Mouse (Mus musculus) adrenal gland, adult 8-10 months (tissue): ENCODE measurements around the gene Zfp335. TPM values are rescaled to one million over a fixed set of nuclear protein-coding genes. Genes with fewer than 3 reads are reported as not detected.

Experiments
- DNase-seq: peaks from one replicate; pipeline ENCODE4 v3.0.0; 2022
- total RNA-seq, 4 experiments: library from RNA; stranded (reverse); gene quantifications; 2 replicates each; pipeline ENCODE4 v1.2.4; 2022

The Zfp335 gene
- total RNA-seq, 4 experiments from 2014 or later = 17.3 to 26.7 (median 20.3) TPM

DNA sequence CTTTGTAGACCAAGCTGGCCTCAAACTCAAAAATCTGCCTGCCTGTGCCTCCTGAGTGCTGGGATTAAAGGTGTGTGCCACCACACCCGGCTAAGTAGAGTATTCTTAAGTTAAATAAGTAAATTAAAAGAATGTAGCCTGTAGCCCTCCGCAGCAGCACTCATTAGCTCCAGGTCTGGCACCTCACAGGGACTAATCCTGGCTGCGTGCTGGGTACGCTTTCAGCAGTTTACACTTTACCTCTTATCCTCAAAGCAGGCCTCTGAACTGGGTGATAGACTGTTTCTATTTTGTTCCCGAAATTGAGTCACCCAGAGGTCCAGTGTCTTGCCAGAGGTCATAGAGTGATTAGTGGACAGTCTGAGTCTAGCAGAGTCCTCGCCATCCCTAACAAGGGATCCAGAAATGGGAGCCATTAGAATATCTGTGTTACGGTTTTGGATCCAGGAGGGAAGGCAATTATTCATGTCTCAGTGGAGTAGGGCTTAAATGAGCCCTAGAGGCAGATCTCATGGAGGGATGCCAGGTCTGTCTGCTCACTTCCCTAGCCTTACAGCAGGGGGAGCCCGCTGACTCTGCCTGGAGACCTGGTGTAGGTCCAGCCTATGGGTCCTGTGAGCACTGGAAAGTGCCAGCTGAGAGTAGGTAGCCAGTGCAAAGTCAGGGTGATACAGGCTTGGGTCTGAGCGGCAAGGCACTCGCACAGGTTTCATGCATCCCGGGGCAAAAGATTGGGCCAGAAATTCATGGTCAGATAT lies 12.7 kb upstream of the Zfp335 start:
- peak; percentile 87 for DNase-seq

DNA sequence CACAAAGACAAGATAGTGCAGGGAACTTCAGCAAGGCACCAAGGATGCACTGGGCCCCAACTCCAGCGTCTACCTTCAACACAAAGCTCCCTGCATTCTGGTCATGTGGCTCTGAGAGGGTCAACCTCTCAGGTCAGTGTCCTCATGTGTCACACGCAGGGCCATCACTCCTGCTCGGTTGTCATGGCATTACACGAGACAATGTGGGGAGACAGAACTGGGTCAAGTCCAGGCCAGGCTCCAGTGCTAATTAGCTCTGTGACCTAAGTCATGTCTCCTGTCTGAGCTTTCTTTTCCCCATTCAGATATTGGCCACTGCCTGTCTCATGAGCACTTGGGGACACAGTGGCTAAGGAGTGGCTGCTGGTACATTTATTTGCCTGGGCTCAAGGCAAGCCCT lies 11.7 kb upstream of the Zfp335 start:
- DNase-seq = peak; percentile 67

DNA sequence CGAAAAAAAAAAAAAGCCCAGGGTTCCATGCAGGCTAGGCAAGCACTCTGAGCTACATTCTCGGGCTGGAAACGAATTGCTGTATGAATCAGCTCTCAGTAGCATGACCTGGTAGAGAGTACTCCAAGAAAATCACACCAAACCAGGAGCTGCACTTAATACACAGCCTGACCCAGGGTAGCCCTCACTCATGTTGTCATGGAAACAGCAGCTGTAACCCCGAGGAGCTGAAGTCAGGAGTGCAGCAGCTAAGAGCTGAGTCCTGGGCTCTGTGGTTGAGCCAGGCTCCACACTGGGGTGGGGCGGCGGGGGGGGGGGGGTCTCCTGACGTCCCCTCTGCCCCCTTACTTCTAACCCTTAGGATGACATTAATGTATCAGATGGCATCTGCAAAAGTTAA lies 10.4 kb upstream of the Zfp335 start:
- DNase-seq = no peak

DNA sequence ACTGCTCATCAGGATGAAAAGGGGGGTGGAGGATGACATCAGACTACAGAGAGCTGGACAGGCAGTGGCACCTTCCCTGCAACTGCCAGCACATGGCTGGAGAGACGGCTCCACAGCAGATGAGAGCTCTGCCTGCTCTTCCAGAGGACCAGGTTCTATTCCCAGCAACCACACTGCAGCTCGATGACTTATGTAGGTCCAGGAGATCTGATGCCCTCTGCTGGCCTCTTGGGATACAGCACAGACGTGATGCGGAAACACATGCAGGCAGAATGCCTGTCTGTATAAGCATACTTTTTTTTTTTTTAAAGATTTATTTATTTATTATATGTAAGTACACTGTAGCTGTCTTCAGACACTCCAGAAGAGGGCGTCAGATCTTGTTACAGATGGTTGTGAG lies 6.8 kb upstream of the Zfp335 start:
- DNase-seq = no peak

DNA sequence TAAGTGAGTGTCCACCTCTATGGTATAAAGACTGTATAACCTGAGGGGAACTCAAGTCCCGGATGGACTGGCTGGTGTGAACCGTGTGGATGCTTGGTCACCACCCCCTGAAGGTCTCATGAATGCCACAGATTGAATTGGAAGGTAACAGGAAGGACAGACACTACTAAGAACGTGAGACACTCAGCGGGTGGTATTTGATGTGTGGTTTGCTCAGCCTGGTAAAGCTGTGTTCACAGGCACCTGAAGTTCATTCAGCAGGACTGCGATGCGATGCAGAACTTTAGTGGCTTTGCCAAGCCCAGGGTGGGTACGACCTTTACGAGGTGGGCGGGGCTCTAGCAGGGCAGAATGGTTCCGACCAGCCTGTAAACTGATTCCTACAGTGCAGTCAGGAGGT lies 5.8 kb upstream of the Zfp335 start:
- no peak for DNase-seq

DNA sequence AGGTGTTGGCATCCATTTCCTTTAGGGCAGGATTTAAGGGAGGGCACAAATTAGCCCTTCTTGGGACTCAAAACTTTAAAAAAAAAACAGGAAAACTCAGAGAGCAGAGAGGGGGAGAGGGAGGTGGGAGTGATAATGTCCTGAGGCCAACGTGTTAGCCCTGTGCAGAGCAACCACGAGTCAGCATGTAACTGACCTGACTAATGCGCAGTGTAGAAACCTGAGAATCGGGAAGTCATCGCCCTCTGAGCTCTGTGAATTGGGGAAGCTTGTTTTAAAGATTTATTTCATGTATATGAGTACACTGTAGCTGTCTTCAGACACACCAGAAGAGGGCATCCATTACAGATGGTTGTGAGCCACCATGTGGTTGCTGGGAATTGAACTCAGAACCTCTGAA lies 5.3 kb upstream of the Zfp335 start:
- DNase-seq = no peak

DNA sequence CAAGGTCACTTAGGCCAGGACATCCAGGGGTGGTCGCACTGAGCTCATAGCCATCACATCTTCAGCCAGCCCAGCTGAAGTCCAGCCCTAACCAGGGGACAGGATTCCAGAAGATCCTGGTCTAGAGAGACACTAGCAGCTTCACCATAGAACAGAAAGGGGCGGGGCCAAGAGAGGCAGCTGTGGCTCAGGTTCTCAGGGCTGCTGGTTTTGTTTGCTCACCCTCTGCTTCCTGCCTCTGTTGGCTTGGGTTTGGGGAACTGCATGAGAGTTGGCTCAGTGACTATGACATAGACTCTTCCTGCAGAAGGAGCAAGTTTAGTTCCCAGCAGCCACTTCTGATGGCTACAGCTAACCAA lies 1.9 kb upstream of the Zfp335 start:
- DNase-seq = no peak

DNA sequence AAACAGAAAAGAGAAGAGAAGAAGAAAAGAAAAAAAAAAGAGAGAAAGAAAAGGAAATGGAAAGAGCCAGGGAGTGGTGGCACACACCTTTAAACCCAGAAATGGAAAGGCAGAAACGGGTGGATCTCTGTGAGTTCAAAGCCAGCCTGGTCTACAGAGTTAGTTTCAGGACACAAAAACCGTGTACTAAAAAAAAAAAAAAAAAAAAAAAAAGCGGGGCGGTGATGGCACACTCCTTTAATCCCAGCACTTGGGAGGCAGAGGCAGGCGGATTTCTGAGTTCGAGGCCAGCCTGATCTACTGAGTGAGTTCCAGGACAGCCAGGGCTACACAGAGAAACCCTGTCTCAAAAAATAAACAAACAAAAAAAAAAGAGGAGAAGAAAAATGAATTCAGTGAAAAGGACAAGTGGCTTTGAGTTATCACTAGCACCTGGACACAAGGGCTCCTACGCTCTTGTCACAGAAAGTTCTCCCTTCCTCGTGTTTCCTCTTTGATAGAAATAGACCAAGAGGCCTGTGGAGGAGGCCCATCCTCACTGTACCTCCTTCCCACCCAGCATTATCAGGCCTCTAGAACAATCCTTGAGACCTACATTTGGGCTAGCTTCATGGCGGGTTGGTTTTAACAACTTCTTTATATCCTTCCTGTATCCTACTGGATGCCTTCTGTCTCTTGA lies 1.3 kb upstream of the Zfp335 start:
- no peak for DNase-seq

DNA sequence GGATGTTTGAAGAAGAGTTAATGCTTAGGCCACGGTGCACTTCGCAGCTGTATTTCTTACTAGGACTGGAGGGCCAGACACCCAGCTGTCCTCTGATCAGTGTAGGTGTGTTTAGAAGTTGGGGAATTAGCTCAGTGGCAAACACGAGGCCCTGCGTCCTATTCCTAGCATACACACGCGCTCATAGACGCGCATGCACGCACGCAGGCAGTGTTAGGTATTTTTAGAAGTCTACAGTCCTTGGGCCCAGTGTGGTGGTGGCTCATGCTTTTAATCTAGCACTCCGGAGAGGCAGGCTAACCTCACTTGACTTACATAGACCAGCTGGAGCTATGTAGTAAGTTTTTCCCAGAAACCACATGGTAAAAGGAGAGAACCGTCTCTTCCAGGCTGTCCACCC lies 594 bp upstream of the Zfp335 start:
- peak; percentile 73 for DNase-seq

DNA sequence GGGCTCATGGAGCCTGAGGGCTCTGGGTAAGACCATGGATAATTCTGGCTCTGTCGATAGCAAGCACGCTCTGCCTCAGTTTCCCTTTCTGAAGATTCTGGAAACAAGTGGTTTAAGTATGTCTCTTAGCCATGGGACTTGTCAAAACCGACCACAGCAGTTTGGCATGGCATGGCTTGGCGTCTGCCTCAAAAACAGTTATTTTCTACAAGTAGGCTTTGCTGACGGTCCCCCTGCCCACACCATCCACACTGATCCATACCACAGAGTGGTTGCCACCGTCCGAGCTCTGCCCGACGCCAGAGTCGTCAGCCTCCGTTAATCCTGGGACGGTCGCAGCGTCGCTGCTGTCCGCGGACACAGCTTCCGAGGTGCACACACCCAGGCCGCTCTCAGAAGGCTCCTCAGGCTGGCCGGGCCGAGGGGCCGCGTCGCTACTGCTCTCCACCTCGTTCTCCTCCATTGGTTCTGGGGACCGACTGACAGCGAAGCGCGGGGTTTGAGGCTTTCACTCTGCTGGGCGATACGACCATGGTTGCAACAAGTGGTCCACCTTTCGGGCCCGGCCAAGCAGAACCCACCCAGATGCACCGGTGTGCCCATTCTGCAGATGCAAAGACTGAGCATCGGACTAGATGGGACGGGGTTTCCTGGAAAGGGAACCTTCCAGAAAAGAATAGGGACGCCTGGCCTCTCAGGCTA lies 1.0 kb downstream of the Zfp335 start:
- DNase-seq = no peak

DNA sequence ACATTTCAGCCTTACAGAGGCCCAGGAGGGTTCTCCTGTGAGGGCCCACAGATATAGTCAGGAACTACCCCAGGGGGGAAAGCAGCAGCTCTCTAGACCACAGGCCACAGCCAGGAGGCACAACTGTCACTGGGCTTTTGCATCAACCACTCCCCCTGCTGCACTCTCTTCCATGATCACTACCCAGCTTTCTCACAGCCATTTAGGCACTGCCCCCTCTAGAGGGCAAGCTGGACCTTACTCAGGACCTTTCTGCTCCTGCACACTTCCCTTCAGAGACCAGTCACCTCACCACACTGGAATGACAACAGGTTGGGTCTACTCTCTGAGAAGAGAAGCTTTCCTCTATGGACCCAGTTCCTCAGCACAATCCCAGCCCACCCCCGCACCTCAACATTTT lies 2.0 kb downstream of the Zfp335 start:
- no peak for DNase-seq

DNA sequence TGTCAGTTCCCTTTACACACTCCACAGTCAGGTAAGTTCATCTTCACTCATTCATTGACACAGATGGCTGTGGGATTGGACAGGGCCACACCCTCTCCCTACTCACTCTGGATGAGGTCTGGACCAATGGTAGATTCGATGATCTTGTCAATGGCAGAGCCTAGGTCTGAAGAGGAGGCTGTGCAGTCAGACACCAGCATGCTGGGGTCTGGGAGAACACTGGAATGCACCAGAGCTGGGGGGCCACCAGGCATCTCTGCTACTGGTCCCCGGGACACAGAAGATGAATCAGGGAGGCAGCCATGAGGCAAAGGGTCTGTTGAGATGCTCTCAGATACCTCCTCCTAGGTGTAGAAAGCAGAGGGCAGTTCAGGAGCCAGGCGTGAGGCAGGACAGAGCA lies 2.5 kb downstream of the Zfp335 start:
- DNase-seq = no peak

DNA sequence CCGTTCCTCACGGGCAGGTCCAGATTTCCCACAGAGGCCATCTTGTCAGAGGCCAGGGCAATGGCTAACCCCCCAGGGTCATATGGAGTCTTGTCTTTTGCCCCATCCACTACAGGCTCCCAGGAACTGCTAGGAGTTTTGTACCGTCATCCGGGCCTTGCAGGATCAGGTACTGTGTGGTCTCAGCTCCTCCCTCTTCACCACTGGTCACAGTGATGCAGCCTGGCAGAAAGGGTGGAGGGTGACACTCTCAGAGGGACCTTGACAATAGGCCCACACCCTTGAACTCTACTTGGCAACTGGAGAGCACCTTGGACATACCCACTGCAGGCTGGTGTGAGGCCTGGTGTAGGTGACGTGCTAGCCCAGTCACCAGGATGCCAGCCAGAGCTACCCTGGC lies 3.5 kb downstream of the Zfp335 start:
- DNase-seq = no peak

DNA sequence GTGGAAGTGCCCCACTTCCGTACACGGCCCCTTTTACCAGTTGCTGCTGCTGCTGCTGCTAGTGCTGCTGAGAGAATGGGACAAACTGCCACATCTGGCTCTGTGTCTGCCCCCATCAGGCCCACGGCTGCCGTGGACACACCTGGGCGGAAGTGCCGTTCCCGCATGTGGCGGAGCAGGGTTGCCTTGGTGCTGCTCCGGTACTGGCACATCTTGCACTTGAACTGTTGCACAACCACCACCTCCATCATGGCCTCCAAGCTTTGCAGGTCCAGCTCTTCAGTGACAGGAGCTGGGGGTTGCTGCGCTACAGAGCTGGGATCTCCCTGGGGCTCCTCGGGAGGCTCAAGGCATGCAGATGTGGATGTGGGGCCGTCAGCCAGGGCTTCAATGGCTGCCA lies 4.0 kb downstream of the Zfp335 start:
- DNase-seq = no peak

DNA sequence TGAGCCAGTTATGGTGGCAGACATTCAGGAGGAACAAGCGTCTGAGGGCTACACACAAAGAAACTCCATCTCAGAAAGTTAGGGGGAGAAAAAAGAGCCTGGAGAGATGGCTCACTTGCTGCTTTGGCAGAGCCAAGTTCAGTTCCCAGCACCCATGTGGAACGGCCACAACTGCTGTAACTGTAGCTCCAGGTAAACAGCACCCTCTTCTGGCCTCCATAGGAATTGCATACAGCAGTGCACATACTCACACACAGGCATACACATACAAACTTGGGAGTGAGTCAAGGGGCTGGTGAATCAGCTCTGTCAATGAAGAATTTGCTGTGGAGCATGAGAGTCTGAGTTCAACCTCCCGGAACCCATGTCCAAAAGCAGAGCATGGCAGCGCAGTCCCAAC lies 5.5 kb downstream of the Zfp335 start:
- DNase-seq = no peak

DNA sequence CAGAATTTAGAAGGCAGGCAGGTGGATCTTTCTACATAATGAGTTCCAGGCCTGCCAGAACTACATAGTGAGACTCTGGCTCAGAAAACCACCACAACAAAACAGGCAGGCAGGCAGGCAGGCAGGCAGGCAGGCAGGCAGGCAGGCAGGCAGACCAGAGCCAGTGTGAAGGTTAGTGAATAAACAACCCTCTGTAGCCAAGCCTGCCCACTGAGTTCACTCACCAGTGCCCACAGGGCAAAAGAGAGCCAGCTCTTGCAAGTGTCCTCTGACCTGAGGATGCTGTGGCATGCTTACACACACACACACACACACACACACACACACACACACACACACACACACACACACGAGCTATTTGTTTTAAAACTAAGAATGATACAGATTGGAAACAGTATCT lies 8.1 kb downstream of the Zfp335 start:
- no peak for DNase-seq

DNA sequence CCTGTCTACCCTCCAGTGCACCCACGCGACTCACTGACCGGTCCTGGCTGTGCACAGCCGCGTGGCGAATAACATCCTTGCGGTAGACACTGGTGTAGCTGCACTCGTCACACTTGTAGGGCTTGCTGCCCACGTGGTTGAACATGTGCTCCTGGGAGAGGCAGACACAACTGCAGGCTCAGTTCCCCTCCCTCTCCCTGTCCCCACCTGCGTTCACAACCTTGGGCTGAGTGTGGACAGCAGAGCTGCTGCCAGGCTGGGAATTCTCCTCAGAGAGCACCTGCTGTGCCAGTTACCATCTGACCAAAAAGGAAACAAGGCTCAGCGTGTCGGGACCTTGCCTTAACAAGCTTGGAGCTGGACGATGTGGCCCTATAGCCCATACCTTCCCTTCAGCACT lies 10.2 kb downstream of the Zfp335 start:
- no peak for DNase-seq

DNA sequence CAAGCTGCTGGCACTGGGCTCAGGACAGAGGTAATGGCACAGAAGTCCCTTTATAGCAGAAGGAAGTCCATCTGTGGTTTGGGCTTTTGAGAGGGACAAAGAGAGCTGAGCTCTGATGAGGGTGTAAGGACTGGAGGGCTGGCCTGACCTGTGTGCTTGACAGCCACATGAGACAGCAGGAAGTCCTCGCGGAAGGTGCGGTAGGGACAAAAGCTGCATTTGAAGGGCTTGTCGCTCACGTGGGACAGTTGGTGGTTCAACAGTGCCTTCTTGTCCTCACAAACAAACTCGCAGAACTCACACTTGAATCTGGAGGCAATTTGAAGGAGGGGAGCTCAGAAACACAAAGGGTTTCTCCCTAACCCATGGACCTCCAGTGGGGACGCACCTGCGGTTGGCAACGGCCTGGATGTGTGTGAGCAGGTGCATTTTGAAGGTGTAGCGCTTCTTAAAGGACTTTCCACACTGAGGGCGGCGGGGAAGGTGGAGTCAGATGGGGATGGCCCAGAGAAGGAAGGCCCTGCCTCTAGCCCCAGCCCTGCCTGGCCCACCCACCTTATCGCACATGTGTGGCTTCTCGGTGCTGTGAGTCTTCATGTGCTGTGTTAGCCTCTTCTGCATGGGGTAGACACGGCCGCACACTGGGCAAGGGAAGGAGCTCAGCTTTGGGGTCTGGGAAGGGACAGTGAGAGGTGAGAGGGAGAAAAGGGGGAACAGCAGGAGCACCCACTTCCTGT lies 11.7 kb downstream of the Zfp335 start:
- no peak for DNase-seq

DNA sequence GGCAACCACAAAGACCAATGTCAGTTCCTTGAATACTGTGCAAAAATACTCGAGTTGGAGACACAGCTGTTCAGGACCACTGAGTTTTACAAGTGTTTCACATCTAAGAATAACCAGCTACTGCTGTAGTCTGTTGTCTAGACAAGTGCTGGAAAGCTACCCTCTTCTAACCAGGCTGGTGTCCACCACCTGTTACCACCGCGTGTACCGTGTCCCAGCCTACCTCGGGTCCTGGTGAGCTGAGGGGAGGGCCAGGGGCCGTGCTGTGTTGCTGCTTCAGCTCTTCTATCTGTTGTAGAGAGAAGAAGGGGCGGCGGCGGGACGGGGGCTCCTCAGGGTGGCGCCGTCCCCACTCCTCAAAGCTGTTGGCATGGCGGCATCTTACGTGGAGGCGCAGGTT lies 12.5 kb downstream of the Zfp335 start:
- no peak for DNase-seq

DNA sequence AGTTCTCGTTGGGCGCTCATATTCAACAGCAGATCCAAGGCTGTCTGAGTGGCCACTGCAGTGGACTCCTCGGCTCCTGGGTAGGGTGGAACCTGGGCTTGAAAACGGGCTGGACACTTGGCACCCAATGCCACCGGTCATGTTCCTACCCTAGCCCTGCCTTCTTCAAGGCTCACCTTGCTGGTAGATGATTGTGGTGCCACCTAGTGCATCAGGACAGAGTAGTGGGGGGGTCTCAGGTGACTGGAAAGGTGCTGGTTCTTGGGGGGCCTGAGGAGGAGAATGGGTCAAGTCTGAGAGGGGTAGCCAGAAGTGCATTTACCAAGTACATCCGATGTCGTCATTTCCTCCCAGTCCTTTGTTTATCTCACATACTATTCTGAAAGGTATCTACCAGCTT lies 13.5 kb downstream of the Zfp335 start:
- no peak for DNase-seq

DNA sequence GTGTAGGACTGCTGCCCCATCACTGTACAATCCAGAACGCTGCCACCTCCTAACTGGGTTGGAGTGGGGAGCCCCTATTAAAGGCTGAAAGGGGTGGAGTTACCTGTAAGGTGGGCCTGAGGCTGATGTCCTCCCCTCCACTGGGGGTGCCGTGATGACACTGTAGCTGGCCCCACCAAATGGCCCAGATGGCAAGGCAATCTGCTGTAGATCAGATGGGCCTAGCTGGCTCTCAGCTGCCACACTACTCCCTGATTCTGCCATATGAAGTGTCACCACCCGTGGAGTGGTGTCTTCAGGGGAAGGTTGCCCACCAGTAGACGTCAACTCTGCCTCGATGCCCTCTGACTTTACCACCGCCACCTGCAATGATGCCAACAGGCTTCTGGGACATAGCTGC lies 15.7 kb downstream of the Zfp335 start:
- no peak for DNase-seq

DNA sequence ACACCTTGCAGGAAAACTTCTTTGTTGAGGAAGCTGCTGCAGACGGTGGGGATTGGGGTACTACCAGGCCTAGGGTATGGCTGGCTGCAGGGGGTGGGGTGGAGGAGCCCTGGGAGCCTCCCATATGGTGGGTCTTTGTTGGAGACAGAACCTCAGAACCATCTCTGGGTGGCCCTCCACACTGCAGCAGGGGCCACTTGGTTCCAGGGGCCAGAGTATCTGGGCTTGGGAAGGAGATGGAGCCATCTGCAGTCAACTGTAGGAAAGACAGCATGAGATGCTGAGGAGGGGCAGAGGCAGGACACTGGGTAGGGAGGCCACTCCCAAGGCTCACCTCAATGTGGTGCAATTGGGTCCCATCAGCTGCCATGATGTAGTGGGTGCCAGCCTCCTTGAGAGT lies 16.9 kb downstream of the Zfp335 start:
- DNase-seq = no peak

DNA sequence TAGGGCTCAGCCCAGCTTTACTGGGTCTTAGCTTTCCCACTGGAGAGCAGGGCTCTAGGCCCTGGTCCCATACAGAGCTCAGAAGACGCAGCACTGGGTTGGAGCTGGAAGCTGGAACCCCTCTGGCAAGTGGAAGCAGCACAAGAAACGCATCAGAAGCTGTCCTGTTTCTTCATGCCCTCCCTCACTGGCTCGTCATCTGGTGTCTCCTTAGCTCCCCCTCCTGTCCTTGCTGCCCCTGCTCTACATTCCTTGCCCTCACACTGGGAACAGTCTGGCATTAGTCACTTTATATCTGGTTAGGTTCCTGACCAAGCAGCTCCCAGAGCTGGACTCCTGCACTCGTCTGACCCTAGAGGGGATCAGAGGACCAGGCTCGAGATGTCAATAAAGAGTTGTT lies 17.5 kb downstream of the Zfp335 start:
- DNase-seq = no peak
